Mouse (Mus musculus) urinary bladder, postnatal 14 days (tissue): ENCODE measurements around the gene Ism2.
A peak's percentile ranks its signal among the peaks of the same experiment; 100 is the strongest.
"Not testable (repeated sequence)": the region's sequence is repeated elsewhere in the genome, so short reads cannot be mapped to it uniquely, and the experiment has no call there.

Source experiments
- DNase-seq: peaks from one replicate; pipeline ENCODE4 v3.0.0; 2021; ENCODE audit warnings: low spot score

Ism2 gene

GRCm38 (mm10) chr12:87289100-87289499, 10.4 kb downstream of the Ism2 start:
- DNase-seq = no peak

GRCm38 (mm10) chr12:87284726-87285125, 14.8 kb downstream of the Ism2 start:
- no peak for DNase-seq

GRCm38 (mm10) chr12:87284268-87284667, 15.2 kb downstream of the Ism2 start:
- no peak for DNase-seq

- DNase-seq = no peak
These were observed 15.8 kb downstream of the Ism2 start for GRCm38 (mm10) chr12:87283706-87284105.

DNA sequence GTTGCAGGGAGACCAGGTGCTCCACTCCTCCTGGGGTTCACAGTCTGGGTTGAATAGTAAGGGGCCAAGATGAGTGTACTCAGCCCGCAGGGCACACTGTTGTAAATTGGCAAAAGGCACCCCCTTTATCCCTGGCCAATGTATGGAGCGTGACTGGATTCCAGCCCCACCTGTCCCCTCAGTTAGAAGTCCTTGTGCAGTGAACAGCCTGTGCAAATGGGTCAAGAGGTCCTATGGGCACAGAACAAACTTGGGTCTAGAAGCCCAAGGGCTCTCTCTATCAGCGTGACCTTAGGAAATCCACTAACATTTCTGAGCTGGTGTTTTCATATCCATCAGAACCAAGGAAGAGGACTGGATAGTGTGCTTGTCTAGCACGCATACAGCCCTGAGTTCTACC, 16.8 kb downstream of the Ism2 start:
- no peak for DNase-seq

GRCm38 (mm10) chr12:87281766-87282165, 17.7 kb downstream of the Ism2 start:
- DNase-seq = no peak

DNA sequence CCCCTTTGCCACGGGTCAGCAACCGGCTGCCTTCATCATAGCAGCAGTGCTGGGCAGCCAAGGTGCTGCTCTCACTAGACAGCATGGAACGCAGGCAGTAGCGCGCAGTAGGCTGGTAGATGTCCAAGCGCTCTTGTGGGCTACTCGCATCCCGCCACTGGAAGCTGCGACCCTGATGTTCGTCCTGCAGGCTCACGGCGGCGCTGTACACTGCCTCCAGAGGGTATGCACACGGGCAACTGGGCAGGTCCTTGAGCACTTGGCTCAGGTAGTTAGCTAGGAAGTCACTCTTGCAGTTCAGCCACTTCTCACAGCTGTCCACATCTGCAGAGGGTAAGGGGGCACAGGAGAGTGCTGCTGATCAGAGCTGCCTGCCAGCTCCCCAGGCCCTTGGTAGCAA, 19.6 kb downstream of the Ism2 start:
- no peak for DNase-seq

DNA sequence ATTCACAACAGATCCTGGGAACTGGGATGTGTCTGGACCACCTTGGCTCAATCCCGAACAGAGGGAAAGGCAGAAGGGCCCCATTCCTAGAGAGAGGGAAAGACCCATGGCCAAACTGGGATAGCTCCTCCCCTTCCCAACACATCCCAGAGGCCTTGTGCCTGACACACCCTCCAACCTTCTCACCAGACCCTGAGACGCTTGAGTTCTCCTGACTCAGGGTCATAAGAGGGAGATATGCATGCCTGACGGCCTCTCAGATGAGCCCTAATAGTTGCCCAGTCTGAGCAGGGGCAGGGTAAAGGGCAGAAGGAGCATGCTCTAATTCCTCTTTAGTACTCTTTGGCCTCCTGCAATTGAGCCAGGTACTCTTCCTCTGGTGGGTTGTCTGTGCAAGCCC, 20.2 kb downstream of the Ism2 start:
- DNase-seq = no peak

- DNase-seq = no peak
These were observed 21.3 kb downstream of the Ism2 start for GRCm38 (mm10) chr12:87278118-87278730.

DNA sequence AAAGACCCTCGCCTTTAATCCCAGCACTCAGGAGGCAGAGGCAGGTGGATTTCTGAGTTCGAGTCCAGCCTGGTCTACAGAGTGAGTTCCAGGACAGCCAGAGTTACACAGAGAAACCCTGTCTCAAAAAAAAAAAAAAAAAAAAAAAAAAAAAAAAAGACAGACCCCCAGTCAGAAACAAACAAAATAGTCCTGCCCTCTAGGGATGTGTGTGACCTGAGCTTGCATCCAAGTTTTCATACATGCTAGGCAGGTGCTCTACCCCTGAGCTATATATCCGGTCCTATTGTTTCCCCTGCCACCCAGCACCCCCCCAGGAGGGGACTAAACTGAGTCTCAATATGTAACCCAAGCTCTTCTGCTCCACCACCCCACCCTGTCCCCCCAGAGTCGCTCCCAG, 22.3 kb downstream of the Ism2 start:
- not testable (repeated sequence) for DNase-seq

DNA sequence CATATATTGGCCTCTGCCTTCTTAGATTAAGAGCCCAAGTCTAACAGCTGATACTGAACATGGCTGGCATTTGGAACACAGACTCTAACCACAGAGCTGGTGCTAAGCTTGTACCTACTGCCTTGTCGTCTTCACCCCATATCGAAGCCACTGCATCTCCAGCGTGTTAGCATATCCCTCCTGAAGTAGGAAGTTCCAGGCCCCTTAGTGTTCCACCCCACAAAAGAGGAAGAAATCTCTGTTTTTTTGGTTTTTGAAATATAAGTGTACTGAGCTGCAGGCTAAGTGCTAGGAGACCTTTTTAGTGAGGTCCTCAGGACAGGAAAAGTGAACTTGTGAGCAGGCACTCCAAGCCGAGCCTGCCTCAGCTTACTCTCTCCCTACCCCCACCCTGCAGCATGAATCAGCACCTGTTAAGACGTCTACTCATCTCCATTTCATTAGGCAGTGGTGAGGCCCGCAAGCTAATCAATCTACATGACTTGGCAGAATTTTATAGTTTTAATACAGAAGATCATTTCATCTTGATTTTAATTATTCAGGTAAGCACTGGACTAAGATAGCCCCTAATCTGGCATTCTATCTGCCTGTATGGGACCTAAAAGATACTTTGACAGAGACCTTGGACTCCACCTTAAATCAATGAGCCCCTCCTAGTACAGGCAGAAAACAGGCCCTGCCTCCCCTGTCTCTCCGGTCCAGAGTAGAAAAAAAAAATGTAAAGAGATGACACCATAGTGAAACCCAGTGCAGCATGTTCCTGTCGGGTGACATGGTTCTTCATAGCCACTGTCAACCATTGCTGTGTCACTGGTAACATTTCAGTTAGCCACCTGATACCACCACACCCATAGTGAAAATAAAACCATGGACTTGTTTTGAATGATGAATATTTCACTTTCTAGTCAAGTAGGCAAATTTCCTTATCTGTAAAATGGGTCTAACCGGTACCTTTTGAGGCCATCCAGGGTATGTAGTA, 24.4 kb downstream of the Ism2 start:
- DNase-seq = no peak

GRCm38 (mm10) chr12:87267682-87268081, 31.8 kb downstream of the Ism2 start:
- peak; percentile 19 for DNase-seq

GRCm38 (mm10) chr12:87266827-87267603, 32.5 kb downstream of the Ism2 start:
- DNase-seq = no peak

DNA sequence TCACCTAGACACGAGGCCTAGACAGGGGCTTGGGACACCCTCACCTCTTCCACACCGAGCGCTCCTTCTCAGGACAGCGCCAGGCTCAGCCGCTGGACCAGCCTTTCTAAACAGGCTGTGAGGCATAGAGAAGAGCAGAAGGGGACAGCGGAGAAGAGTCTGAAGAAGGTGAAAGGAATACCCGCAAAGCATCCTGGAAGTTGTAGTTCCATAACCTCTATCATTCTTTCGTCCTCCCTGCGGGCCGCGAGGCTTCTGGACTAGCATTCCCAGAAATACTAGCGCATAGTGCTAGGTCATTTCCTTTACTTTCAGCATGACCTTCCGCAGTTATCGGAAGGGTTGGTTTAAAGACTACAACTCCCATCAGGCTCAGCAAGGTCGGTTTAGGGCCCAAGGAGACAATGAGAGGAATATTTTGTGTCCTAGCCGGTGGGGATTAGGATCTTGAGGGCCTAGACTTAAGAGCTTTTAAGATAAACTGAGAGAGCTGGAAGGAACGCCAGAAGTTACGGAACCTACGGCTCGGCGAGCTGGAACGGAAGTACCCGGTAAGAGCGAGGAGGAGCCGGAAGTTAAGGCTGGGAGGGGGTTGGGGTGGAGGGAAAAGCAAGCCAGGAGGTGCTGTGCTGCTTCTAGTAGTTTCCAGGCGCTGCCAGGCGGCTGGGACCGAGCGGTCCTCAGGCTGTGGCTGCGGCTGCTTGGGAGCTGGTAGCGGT, 33.2 kb downstream of the Ism2 start, which contains the start of the genes Vipas39 and Ahsa1:
Gene Vipas39 (minus strand): TSS at position 149 of the 719 bp plus-strand sequence.
Gene Ahsa1 (plus strand): TSS at position 372 of the 719 bp plus-strand sequence.
- DNase-seq = peak; percentile 87

- no peak for DNase-seq
These were observed 34.1 kb downstream of the Ism2 start for GRCm38 (mm10) chr12:87265444-87265843.

GRCm38 (mm10) chr12:87260562-87260961, 38.9 kb downstream of the Ism2 start:
- DNase-seq = no peak

DNA sequence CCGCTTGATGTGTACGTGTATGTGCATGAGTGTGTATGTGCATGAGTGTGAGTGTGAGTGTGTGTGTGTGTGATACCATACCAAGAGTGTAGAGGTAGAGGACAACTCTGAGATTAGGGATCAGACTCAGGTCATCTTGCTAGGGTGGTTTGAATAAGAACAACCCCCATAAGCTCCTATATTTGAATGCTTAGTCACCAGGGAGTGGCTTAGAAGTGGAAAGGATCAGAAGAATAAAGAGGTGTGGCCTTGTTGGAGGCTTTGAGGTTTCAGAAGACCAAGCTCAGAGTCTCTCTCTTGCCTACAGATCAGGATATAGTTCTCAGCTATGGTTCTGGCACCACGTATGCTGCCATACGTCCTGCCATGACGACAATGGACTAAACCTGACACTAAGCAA, 42.9 kb downstream of the Ism2 start:
- no peak for DNase-seq

DNA sequence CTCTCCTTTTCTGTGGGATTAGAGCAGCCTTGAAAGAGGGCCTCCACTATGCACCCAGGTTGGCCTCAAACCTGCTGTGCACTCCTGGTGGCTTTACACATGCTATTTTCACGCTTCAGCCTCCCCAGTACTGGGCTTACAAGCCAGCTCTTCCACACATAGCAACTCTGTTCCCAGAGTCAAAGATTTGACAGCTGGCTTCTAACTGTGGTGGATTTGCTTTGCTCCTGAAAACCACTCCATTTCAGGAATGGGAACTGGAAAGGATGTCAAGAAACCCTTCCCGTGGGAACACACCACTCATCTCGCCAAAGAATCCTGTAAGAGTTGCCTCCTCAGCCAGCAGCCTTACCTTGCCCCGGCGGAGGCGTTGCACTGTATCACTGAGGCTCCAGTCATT, 45.6 kb downstream of the Ism2 start:
- no peak for DNase-seq

DNA sequence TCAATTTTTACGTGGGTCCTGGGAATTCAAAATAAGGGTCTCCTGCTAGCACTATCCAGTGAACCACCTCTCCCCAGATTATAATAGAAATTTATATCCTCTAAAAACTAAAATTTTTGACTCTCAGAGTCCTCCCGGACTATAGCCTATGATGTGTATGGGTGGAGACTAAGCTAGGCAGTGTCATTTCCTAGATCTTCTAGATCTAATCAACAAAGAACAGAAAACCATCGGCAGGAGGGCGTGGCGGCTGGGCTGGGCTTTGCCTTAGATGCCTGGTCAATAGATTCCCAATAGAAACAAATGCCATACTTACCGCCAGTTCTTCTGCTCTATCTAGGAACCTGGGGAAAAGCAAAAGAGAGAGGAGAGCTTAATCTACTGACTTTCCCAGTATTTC, 49.3 kb downstream of the Ism2 start:
- DNase-seq = no peak

DNA sequence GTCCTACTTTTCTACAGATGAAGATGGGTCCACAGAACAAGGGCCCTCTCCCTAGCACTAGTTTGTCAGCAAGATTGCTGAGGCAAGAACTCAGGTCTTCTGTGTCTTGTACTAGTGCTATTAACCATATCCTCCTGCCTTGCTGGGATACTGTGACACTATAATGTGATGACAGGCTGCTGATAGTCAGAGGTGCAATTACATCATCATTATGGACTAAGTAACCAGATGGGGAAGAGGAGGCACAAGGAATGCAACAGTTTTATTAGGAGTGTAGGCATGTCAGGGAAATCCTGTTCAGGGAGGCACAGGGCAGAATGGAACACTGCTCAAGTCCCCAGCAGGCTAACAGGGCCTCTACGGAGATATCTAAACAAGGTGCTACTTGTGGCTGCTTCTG, 60.9 kb downstream of the Ism2 start, which contains the start of gene Noxred1:
Gene Noxred1 (minus strand): TSS at position 101 of the 400 bp plus-strand sequence.
- no peak for DNase-seq

GRCm38 (mm10) chr12:87236882-87237483, 62.5 kb downstream of the Ism2 start:
- no peak for DNase-seq
